Mouse (Mus musculus) hindbrain, embryonic 10.5 days (tissue): ENCODE data around the gene Timm8a1. TPM values are rescaled to one million over a fixed set of nuclear protein-coding genes. Genes with fewer than 3 reads are reported as not detected.

ENCODE experiments used
- polyA plus RNA-seq: library from polyadenylated mRNA; unstranded; fragments of >200 nt; fragmentation: Nextera tagmentation; extraction: Ambion mirVana; gene quantifications from 2 replicates; pipeline ENCODE4 v1.2.1, GENCODE M21; 2016

Timm8a1 gene
- polyA plus RNA-seq, 1 experiment from 2014 or later: 70.6 TPM

Other genes starting within 250 kb of the Timm8a1 start
- gene Tmem35a, start 246.6 kb downstream of the Timm8a1 start, polyA plus RNA-seq: 13.6 and 22.1 TPM in 2 replicates
- gene Cenpi, start 233.8 kb downstream of the Timm8a1 start, polyA plus RNA-seq: 21.5 and 31.3 TPM in 2 replicates
- gene Drp2, start 137.3 kb downstream of the Timm8a1 start, polyA plus RNA-seq: 2.7 and 4.7 TPM in 2 replicates
- not detected in 2 replicates for gene Taf7l, start 65.4 kb downstream of the Timm8a1 start, polyA plus RNA-seq
- 1.2 and 2.2 TPM in 2 replicates for gene Btk, start 41.7 kb upstream of the Timm8a1 start, polyA plus RNA-seq
- gene Rpl36a, start 43.8 kb upstream of the Timm8a1 start, polyA plus RNA-seq: 271 and 325 TPM in 2 replicates
- gene Gla, start 59.3 kb upstream of the Timm8a1 start, polyA plus RNA-seq: 4.9 and 6.2 TPM in 2 replicates
- 164 and 210 TPM in 2 replicates for gene Hnrnph2, start 59.3 kb upstream of the Timm8a1 start, polyA plus RNA-seq
- 4.2 and 6.4 TPM in 2 replicates for gene Armcx4, start 144.7 kb upstream of the Timm8a1 start, polyA plus RNA-seq
- 41.8 and 47.0 TPM in 2 replicates for gene Armcx1, start 176.1 kb upstream of the Timm8a1 start, polyA plus RNA-seq
- gene Armcx6, start 209.6 kb upstream of the Timm8a1 start, polyA plus RNA-seq: 15.7 and 16.1 TPM in 2 replicates
- gene Armcx3, start 214.7 kb upstream of the Timm8a1 start, polyA plus RNA-seq: 47.7 and 57.1 TPM in 2 replicates